Mouse (Mus musculus) heart, postnatal 4 days (tissue): ENCODE data around the gene Notch1. TPM values are rescaled to one million over a fixed set of nuclear protein-coding genes. Genes with fewer than 3 reads are reported as not detected.

Source experiments
- microRNA-seq, 2 experiments: library from miRNA; unstranded; fragments of <30 nt; microRNA quantifications; one replicate each; pipeline ENCODE4 v1.2.0; 2021 to 2022
- total RNA-seq, 2 experiments: library from RNA; stranded (reverse); gene quantifications; 2 replicates each; pipeline ENCODE4 v1.2.3; 2021

Notch1 gene
- total RNA-seq, 2 experiments from 2014 or later: 55.3 to 62.3 TPM

Small RNAs within 50 kb of the gene (microRNA-seq; reads per million reads assigned to microRNA genes)
- 1.4 to 2.7 reads per million in 2 experiments for gene Mir6996

Other genes with a start within 250 kb of the Notch1 start
- under 1 TPM; 0.81 to 0.92 TPM for gene Ccdc187, start 222.1 kb downstream of the Notch1 start, total RNA-seq
- 100 to 1,000 TPM; 142 to 153 TPM for gene Gpsm1, start 201.1 kb downstream of the Notch1 start, total RNA-seq
- 10 to 100 TPM; 16.1 to 16.6 TPM for gene Dnlz, start 164.6 kb downstream of the Notch1 start, total RNA-seq
- under 1 TPM; 0.60 to 0.95 TPM for gene Card9, start 155.7 kb downstream of the Notch1 start, total RNA-seq
- 10 to 100 TPM; 20.8 to 21.0 TPM for gene Snapc4, start 136.0 kb downstream of the Notch1 start, total RNA-seq
- 10 to 100 TPM; 55.5 to 62.3 TPM for gene Entr1, start 127.3 kb downstream of the Notch1 start, total RNA-seq
- 100 to 1,000 TPM; 107 to 113 TPM for gene Pmpca, start 127.3 kb downstream of the Notch1 start, total RNA-seq
- 10 to 100 TPM; 13.4 to 14.3 TPM for gene Inpp5e, start 107.5 kb downstream of the Notch1 start, total RNA-seq
- gene Sec16a, start 71.4 kb downstream of the Notch1 start, total RNA-seq: 10 to 100 TPM; 37.0 to 39.0 TPM
- 100 to 1,000 TPM; 317 to 343 TPM for gene Egfl7, start 63.4 kb upstream of the Notch1 start, total RNA-seq
- not detected for gene Gm20532, start 70.0 kb upstream of the Notch1 start, total RNA-seq
- gene Agpat2, start 87.8 kb upstream of the Notch1 start, total RNA-seq: 10 to 100 TPM; 23.9 to 25.4 TPM
- gene Fam69b, start 111.8 kb upstream of the Notch1 start, total RNA-seq: 1 to 10 TPM; 6.1 to 7.0 TPM
- gene Lcn4, start 154.6 kb upstream of the Notch1 start, total RNA-seq: not detected